Mouse (Mus musculus) kidney, embryonic 16.5 days (tissue): ENCODE results near the gene Insl6. TPM values are rescaled to one million over a fixed set of nuclear protein-coding genes. Genes with fewer than 3 reads are reported as not detected.
A peak's percentile ranks its signal among the peaks of the same experiment; 100 is the strongest.

Source experiments
- ATAC-seq: fragments of 200-750 bp; cut with Nextera tagmentation; 2 replicates; pipeline ENCODE4 v1.8.0; 2017; ENCODE audit warnings: moderate TSS enrichment; ENCODE audit not compliant: low FRiP score, low TSS enrichment
- H3K27ac ChIP-seq: fragments of 300-500 bp; sonication (generic); 2 replicates; pipeline ENCODE4 v1.5.1; 2014; ENCODE audit warnings: low read length
- H3K27me3 ChIP-seq: fragments of 300-500 bp; sonication (generic); 2 replicates; pipeline ENCODE4 v1.6.1; 2014; ENCODE audit warnings: low read length, control low read depth, mixed read lengths; ENCODE audit not compliant: insufficient read depth
- H3K36me3 ChIP-seq: fragments of 300-500 bp; sonication (generic); 2 replicates; pipeline ENCODE4 v1.6.1; 2014; ENCODE audit warnings: low read length, control low read depth, mixed read lengths; ENCODE audit not compliant: insufficient read depth
- H3K4me1 ChIP-seq: fragments of 300-500 bp; sonication (generic); 2 replicates; pipeline ENCODE4 v1.6.1; 2014; ENCODE audit warnings: low read length, control low read depth, mixed read lengths; ENCODE audit not compliant: insufficient read depth
- H3K4me2 ChIP-seq: fragments of 300-500 bp; sonication (generic); replicated peaks from 2 replicates; pipeline ENCODE4 v1.6.1; 2014; ENCODE audit warnings: low read depth, low read length
- H3K4me3 ChIP-seq: fragments of 300-500 bp; sonication (generic); 2 replicates; pipeline ENCODE4 v1.5.1; 2014; ENCODE audit warnings: mild to moderate bottlenecking, low read length
- H3K9ac ChIP-seq: fragments of 300-500 bp; sonication (generic); replicated peaks from 2 replicates; pipeline ENCODE4 v1.6.1; 2014; ENCODE audit warnings: low read length
- H3K9me3 ChIP-seq: fragments of 300-500 bp; sonication (generic); 2 replicates; pipeline ENCODE4 v1.6.1; 2016; ENCODE audit warnings: low read length, control low read depth
- WGBS: fragments of 180-500 bp; shearing (Covaris S2); extraction: QIAGEN DNeasy Blood & Tissue Kit; methylation state at CpG from one replicate; pipeline ENCODE4 v1.1.7; 2014; 5-methylcytosine and 5-hydroxymethylcytosine counted together
- polyA plus RNA-seq: library from polyadenylated mRNA; unstranded; fragments of >200 nt; fragmentation: Nextera tagmentation; extraction: Ambion mirVana; gene quantifications from 2 replicates; pipeline ENCODE4 v1.2.1, GENCODE M21; 2015

Insl6 gene
- polyA plus RNA-seq, 1 experiment from 2014 or later = 5.2 TPM

GRCm38 (mm10) chr19:29356281-29356680, 31.1 kb upstream of the Insl6 start:
- Histone ChIP-seq H3K4me2 (no peak overlapping the region), H3K4me1 (peaks cover 11% of the 10 kb centered on the region), H3K36me3 (no peaks in the 10 kb centered on the region), H3K4me3 (no peak overlapping the region), H3K9ac (no peak overlapping the region), H3K9me3 (no peaks in the 10 kb centered on the region), H3K27me3 (no peaks in the 10 kb centered on the region), H3K27ac (no peak overlapping the region)
- 85% methylated on average over 11 of the region's 11 CpGs for WGBS
- ATAC-seq = no peak

GRCm38 (mm10) chr19:29354895-29355877, 30.0 kb upstream of the Insl6 start:
- H3K27me3 ChIP-seq = no peaks in the 10 kb centered on the region
- no peaks in the 10 kb centered on the region for H3K9me3 ChIP-seq
- H3K4me3 ChIP-seq = peak overlapping the region; percentile 46
- no peaks in the 10 kb centered on the region for H3K36me3 ChIP-seq
- peak overlapping the region; percentile 78 for H3K4me2 ChIP-seq
- H3K4me1 ChIP-seq = peaks cover 6% of the 10 kb centered on the region; the same call in 1 of the 2 replicates
- no peak overlapping the region for H3K27ac ChIP-seq
- ATAC-seq = peak; percentile 81; the same call in 1 of the 2 replicates
- 3% methylated on average over 20 of the region's 20 CpGs for WGBS
- H3K9ac ChIP-seq = peak overlapping the region; percentile 51; the same call in 1 of the 2 replicates

GRCm38 (mm10) chr19:29350991-29351390, 25.8 kb upstream of the Insl6 start:
- no peaks in the 10 kb centered on the region for H3K27me3 ChIP-seq
- no peak overlapping the region for H3K9ac ChIP-seq
- no peaks in the 10 kb centered on the region for H3K36me3 ChIP-seq
- no peak overlapping the region for H3K27ac ChIP-seq
- H3K4me2 ChIP-seq = no peak overlapping the region
- no peaks in the 10 kb centered on the region for H3K9me3 ChIP-seq
- WGBS = 52% methylated on average over 5 of the region's 5 CpGs
- no peak for ATAC-seq
- no peak overlapping the region for H3K4me3 ChIP-seq
- H3K4me1 ChIP-seq = peaks cover 6% of the 10 kb centered on the region; the same call in 1 of the 2 replicates

GRCm38 (mm10) chr19:29345636-29346035, 20.5 kb upstream of the Insl6 start:
- H3K36me3 ChIP-seq = no peaks in the 10 kb centered on the region
- no peaks in the 10 kb centered on the region for H3K9me3 ChIP-seq
- H3K9ac ChIP-seq = no peak overlapping the region
- no peaks in the 10 kb centered on the region for H3K27me3 ChIP-seq
- no peak overlapping the region for H3K4me2 ChIP-seq
- no peak for ATAC-seq
- no peak overlapping the region for H3K4me3 ChIP-seq
- H3K4me1 ChIP-seq = no peaks in the 10 kb centered on the region
- no peak overlapping the region for H3K27ac ChIP-seq
- WGBS = 69% methylated on average over 6 of the region's 6 CpGs

GRCm38 (mm10) chr19:29344868-29345267, 19.7 kb upstream of the Insl6 start:
- no peaks in the 10 kb centered on the region for H3K4me1 ChIP-seq
- no peak overlapping the region for H3K27ac ChIP-seq
- no peaks in the 10 kb centered on the region for H3K9me3 ChIP-seq
- no peak overlapping the region for H3K9ac ChIP-seq
- H3K27me3 ChIP-seq = no peaks in the 10 kb centered on the region
- H3K36me3 ChIP-seq = no peaks in the 10 kb centered on the region
- H3K4me2 ChIP-seq = no peak overlapping the region
- no peak for ATAC-seq
- H3K4me3 ChIP-seq = no peak overlapping the region

GRCm38 (mm10) chr19:29342281-29342680, 17.1 kb upstream of the Insl6 start:
- H3K9me3 ChIP-seq = no peaks in the 10 kb centered on the region
- H3K4me2 ChIP-seq = no peak overlapping the region
- H3K4me3 ChIP-seq = no peak overlapping the region
- WGBS = 77% methylated on average over 6 of the region's 6 CpGs
- ATAC-seq = no peak
- H3K36me3 ChIP-seq = no peaks in the 10 kb centered on the region
- H3K4me1 ChIP-seq = no peaks in the 10 kb centered on the region
- H3K27ac ChIP-seq = no peak overlapping the region
- H3K27me3 ChIP-seq = no peaks in the 10 kb centered on the region
- H3K9ac ChIP-seq = no peak overlapping the region

- Histone ChIP-seq H3K9ac (no peak overlapping the region), H3K36me3 (no peaks in the 10 kb centered on the region), H3K27ac (no peak overlapping the region), H3K9me3 (no peaks in the 10 kb centered on the region), H3K4me2 (no peak overlapping the region), H3K4me3 (no peak overlapping the region), H3K4me1 (no peaks in the 10 kb centered on the region), H3K27me3 (no peaks in the 10 kb centered on the region)
- ATAC-seq = no peak
- 79% methylated on average over 4 of the region's 4 CpGs for WGBS
These were observed 15.9 kb upstream of the Insl6 start for GRCm38 (mm10) chr19:29341029-29341428.

- WGBS = 93% methylated on average over 2 of the region's 2 CpGs
- H3K36me3 ChIP-seq = no peaks in the 10 kb centered on the region
- H3K4me2 ChIP-seq = no peak overlapping the region
- H3K4me3 ChIP-seq = no peak overlapping the region
- peaks cover 9% of the 10 kb centered on the region for H3K27me3 ChIP-seq
- H3K9ac ChIP-seq = no peak overlapping the region
- H3K4me1 ChIP-seq = 0 out of 2 replicates have a peak, but pooled peaks cover 6% of the 10 kb centered on the region
- no peak overlapping the region for H3K27ac ChIP-seq
- ATAC-seq = no peak
- no peaks in the 10 kb centered on the region for H3K9me3 ChIP-seq
These were observed 11.5 kb upstream of the Insl6 start for GRCm38 (mm10) chr19:29336624-29337023.

- peak; percentile 67 for ATAC-seq
- Histone ChIP-seq H3K27ac (no peak within 1 kb of the TSS), H3K9me3 (no peaks in the 10 kb centered on the region), H3K4me1 (0 out of 2 replicates have a peak, but pooled peaks cover 6% of the 10 kb centered on the region), H3K4me2 (peak within 1 kb of the TSS; percentile 74), H3K4me3 (peak within 1 kb of the TSS; percentile 50), H3K9ac (peak within 1 kb of the TSS; percentile 64), H3K36me3 (no peaks in the 10 kb centered on the region), H3K27me3 (peaks cover 9% of the 10 kb centered on the region)
- under 1% methylated on average over 23 of the region's 23 CpGs for WGBS
These were observed 9.1 kb upstream of the Insl6 start, which contains the start of gene Rln1 for GRCm38 (mm10) chr19:29334068-29334745. Rln1 (minus strand) TSS chr19:29334670.
